Mouse (Mus musculus) mature B cell (primary cell): ENCODE data around the gene Brinp1.
"Not testable (repeated sequence)": the region's sequence is repeated elsewhere in the genome, so short reads cannot be mapped to it uniquely, and the experiment has no call there.

ENCODE experiments used
- in situ Hi-C: fragments of 300-500 bp; cut with MboI; formaldehyde crosslinking; loops from 2 replicates; pipeline ENCODE4 v1.14.3; 2019

Brinp1 gene

DNA sequence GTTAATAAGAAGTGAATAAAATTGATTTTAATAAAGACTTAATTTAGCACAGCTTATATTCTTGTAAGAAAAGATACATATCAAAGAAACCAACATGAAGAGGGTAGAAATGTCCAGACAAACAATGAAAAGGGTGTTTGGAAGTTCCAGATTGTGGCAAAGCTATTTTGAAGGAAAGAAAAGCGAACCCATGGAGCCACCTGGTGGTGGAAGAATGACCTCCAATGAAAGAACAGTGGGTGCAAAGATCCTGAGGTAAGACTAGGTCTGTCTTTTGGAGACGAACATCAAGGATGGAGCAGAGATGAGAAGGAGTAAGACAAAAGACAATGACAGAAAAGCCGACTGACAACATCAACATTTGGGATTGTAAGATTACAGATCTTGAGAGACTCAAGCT is 108.2 kb downstream of the Brinp1 start:
- in situ Hi-C loops = no loop called here

GRCm38 (mm10) chr4:68813997-68814396 is 140.2 kb downstream of the Brinp1 start:
- in situ Hi-C loops = not testable (repeated sequence)

DNA sequence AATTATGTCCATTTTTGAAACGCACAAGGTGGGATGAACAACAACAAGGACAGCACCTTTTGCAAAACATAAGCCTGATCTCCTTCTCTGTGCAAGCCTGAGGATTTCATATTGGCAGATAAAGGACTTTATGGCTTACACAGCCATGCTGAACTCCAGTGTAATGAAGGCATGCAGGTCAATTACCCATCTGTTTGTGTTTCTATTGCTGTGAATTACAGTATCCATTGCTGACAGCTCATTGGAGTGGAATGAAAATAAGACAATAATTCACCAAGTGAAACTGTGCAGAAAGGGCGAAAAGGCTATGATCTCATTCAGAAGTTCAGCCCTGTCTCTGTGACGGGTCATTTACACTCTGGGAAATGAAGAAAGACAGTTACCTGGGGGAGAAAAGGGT is 147.7 kb downstream of the Brinp1 start:
- in situ Hi-C loops = no loop called here

DNA sequence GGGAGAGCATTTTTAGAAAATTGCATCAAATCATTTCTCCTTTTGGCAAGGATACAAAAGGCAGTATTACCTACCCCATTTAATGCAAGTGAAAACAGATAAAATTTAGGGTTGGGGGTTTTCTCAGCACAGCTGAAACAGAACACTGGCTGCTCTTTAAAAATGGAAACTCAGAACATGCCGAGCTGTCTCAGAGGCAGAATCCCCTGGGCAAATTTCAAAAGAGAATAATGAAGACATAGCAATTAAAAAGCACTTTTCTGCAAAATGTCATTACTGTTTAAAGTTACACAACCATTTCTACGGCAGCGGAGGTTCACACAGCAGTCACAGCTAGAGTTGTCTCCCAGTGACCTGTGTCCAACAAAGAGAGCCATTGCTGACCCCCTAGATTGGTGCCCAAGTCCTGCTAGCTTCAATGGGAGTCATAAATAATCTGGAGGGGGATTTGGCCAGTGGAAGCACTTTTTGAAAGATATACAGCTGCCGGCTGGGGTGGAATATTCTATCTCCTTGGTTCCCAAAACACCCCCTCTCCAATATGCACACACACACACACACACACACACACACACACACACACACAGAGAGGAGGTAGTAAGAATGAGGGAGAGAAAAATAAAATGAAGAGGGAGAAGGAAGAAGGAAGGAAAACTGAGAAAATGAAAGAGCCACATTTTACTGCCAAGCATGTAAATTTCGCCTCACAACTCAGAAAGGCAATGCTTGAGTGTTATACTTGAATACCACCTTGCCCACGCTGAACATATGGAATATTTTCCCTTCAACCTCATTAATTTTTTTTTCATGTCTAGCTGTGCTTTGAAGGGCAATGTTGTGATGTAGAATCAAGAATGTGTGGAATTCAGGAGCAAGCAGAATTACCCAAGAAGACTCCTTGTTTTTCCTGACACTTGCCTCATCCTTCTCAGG is 152.0 kb downstream of the Brinp1 start:
- in situ Hi-C loops = no loop called here

DNA sequence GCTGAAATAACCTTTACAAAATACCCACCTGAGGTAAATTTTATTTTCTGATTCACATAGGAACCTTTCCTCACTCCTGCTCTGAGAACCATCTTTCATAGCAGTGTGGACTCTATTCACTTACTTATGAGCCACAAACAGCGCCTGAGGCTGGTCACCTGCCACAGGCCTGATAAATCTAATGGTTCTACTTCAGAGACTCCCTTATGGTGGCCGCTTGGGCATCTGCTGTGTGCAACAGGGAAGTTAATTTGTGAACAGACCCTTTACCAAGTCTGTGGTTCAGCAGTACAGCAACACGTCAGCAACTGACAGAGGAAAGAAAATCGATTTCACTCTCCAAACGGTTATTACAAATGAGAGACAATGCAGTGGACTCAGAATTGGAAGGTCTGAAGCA is 164.2 kb downstream of the Brinp1 start:
- in situ Hi-C loops = no loop called here

DNA sequence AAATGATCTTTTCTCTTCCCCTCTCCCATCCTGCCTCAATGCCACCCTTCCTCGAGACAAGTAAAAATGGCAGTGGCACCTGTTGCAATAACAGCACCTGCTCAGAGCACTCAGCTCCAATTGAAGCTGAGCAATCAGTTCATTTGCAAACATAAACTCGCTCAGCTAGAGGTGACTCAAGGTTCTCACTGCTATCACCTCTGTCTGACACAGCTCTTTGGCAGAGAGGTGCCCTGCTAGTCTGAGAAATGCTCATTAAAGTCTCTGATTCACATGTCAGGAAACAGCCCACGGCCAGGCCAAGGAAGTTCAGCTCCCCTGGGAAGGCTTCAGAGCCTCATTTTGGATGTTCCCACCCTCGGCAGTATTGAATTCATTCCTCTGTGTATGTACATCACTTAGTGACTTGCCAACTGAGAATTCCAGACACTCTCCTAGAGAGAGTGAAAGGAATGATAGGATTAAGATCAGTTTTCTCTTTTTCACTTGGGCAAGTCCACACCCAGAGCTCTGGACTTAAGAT is 165.7 kb downstream of the Brinp1 start:
- in situ Hi-C loops = no loop called here

DNA sequence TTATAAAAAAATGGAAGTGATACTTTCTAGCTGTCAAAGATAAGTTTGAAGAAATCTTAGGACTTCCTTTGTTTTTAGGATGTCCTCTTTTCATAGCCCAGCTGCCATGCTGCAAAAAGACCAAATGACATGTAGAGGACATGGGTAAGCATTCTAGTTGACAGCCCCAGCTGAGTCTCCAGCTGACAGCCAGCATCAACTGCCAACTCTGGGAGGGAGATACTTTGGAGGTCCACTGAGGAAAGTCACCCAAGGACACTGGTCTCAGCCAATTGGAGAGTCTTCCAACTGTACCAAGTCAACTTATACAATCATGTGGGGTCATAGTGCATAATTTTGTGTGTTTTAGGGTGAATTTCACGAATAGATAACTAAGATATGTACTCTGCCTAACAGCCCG is 166.6 kb downstream of the Brinp1 start:
- in situ Hi-C loops = no loop called here

DNA sequence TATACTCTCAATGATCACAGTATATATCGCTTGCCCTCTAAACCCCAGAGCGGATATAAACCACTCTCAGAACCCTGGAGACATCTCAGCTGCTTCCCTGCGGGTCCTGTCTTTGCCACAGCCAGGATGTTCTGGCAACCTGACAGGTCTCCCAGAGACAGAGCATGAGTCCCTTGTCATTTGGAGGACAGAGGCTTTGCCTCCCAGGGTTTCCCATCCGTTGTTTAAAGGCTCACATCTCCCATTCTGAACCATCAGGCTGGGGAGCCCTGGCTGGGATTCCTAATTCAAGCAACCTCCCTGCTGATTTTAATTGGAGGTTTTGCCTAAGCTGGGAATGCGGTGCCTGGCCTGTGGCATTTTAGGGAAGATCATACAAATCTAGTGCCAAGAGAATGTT is 185.9 kb downstream of the Brinp1 start:
- in situ Hi-C loops = no loop called here

- in situ Hi-C loops = no loop called here
These were observed 186.8 kb downstream of the Brinp1 start for GRCm38 (mm10) chr4:68767393-68767792.

- in situ Hi-C loops = no loop called here
These were observed 188.2 kb downstream of the Brinp1 start for GRCm38 (mm10) chr4:68765772-68766573.

DNA sequence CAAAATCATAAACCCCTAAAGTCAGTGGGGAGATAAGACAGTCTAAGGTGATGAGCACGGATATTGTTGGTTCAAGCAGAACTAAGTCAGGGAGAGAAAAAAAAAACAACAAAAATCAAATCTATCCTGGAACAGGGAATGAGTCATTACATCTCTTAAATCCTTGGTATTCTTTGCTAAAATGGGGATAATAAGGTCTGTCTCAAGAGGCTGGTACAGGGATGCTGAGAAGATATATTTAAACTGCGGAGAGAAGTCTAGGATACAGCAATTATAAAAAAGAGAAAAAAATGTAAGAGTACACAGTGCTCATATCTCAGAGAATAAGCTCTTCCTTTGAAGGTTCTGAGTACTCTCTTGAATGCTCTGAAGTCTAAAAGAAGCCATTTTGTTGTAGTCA is 189.3 kb downstream of the Brinp1 start:
- in situ Hi-C loops = no loop called here

DNA sequence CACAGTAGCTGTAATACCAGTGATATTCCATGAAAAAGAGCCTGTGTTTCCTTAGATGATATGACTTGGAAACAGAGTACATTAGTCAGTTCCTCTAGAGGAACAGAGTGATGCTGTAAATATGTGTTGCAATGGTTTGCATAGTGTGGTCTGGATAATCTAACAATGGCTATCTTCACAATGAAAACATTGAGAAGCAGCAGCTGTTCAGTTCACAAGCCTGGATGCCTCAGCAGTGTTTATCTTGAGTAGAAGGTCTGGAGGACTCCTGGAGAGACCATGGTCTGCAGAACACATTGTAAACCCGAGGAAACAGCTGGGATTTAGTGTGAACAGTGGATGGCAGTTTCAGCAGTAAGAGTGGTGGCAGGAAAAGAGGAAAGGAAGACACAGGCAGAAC is 233.2 kb downstream of the Brinp1 start:
- in situ Hi-C loops = no loop called here
